Mouse (Mus musculus): Measurements from ENCODE around the gene Gm11111. TPM values are rescaled to one million over a fixed set of nuclear protein-coding genes. Genes with fewer than 3 reads are reported as not detected.

Gene Gm11111
- not detected in 2 replicates for polyA plus RNA-seq (2014; fragmentation: Nextera tagmentation; extraction: Ambion mirVana)

DNA sequence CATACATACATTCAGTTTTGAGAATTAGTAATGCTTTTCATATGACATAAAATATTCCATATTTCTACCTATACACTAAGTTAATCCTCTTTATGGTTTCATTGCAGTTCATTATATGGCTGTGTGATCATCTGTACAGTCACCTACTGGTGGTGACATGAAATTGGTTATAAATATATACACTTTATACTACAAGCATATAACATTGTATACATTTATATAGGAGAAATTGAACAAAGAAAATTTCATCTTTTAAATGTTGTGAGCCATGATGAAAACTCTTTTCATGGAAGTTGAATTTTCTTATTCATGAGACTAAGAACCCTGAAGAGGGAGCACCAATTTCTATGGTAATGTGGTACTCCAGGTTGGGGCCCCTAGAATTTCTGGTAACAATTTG, at the start of gene Gm11111:
Gm11111 (plus strand) TSS at position 301 of the 400 bp plus-strand sequence.
- H3K4me1 ChIP-seq (ENCODE audit: control insufficient read depth, insufficient read depth, low read length), result no peaks in the 10 kb centered on the region; the same call in 1 of the 2 replicates

DNA sequence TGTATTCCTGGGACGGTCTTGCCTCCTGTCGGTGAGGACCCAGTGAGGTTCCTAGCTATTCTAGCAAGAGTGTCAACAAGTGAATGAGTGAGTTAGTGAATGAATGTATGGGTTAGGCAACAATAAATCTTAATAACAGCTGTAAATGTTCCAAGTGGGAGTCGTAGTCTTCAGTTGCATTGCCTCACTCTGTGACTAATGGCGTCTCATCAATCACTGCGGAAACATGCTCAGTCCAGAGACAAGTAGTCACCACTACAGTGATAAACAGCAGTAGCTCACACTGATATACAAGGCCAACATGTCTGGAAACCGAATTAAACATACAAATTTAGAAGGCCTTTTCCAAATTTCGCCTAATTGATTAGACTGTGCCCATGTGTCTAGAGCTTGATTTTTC, 36.3 kb upstream of the Gm11111 start:
- Histone ChIP-seq H3K4me1 (ENCODE audit: control insufficient read depth, insufficient read depth, low read length) (no peaks in the 10 kb centered on the region), H3K36me3 (ENCODE audit: control insufficient read depth, insufficient read depth, low read length) (no peaks in the 10 kb centered on the region), H3K4me2 (ENCODE audit: low read length) (no peak overlapping the region), H3K9me3 (replicated peaks; ENCODE audit: control insufficient read depth, low read length) (no peaks in the 10 kb centered on the region), H3K27me3 (replicated peaks; ENCODE audit: control insufficient read depth, insufficient read depth, low read length) (no peaks in the 10 kb centered on the region), H3K4me3 (ENCODE audit: low read depth, low read length) (no peak overlapping the region), H3K9ac (ENCODE audit: low read length) (no peak overlapping the region), H3K27ac (ENCODE audit: low read depth, low read length) (no peak overlapping the region)
- ATAC-seq, result no peak
- WGBS, result 92% methylated on average over 7 of the region's 7 CpGs
- no peak for DNase-seq (ENCODE audit: low spot score)

More for the DNA sequence above, at the start of gene Gm11111:
- no peak within 1 kb of the TSS for H3K9ac ChIP-seq (ENCODE audit: low read length)
- no peaks in the 10 kb centered on the region for H3K9me3 ChIP-seq (replicated peaks; ENCODE audit: control insufficient read depth, low read length)
- no peaks in the 10 kb centered on the region for H3K36me3 ChIP-seq (ENCODE audit: control insufficient read depth, insufficient read depth, low read length)
- DNase-seq (ENCODE audit: low spot score), result no peak
- ATAC-seq, result no peak
- no peak within 1 kb of the TSS for H3K4me3 ChIP-seq (ENCODE audit: low read depth, low read length)
- H3K27ac ChIP-seq (ENCODE audit: low read depth, low read length), result no peak within 1 kb of the TSS
- no peaks in the 10 kb centered on the region for H3K27me3 ChIP-seq (replicated peaks; ENCODE audit: control insufficient read depth, insufficient read depth, low read length)
- H3K4me2 ChIP-seq (ENCODE audit: low read length), result no peak within 1 kb of the TSS

DNA sequence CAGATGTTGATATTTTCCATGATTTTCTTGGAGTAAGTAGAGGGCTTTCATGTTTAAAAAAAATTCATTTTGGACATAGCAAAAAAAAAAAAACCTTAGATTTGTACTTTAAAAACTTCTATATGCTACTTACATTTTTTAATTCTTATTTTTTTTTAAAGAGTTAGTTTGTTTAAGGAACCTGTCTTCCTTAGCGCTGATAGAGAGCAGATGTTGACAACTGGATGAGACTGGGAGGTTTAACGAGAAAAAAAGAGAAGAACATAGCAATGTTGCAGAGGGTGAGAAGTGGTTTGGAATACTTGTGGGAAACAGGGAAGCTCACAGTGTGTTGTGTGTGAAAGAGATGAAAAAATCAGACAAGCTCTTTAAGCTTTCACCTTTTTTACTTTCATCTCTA, 32.4 kb upstream of the Gm11111 start:
- H3K36me3 ChIP-seq (ENCODE audit: control insufficient read depth, insufficient read depth, low read length), result no peaks in the 10 kb centered on the region
- H3K27ac ChIP-seq (ENCODE audit: low read depth, low read length), result no peak overlapping the region
- 87% methylated on average over 2 of the region's 2 CpGs for WGBS
- H3K4me3 ChIP-seq (ENCODE audit: low read depth, low read length), result no peak overlapping the region
- no peaks in the 10 kb centered on the region for H3K27me3 ChIP-seq (replicated peaks; ENCODE audit: control insufficient read depth, insufficient read depth, low read length)
- H3K4me2 ChIP-seq (ENCODE audit: low read length), result no peak overlapping the region
- no peaks in the 10 kb centered on the region for H3K9me3 ChIP-seq (replicated peaks; ENCODE audit: control insufficient read depth, low read length)
- H3K9ac ChIP-seq (ENCODE audit: low read length), result no peak overlapping the region
- ATAC-seq (no peak), DNase-seq (ENCODE audit: low spot score) (no peak)
- no peaks in the 10 kb centered on the region for H3K4me1 ChIP-seq (ENCODE audit: control insufficient read depth, insufficient read depth, low read length)

- H3K4me1 ChIP-seq (ENCODE audit: control insufficient read depth, insufficient read depth, low read length), result no peaks in the 10 kb centered on the region
- no peak overlapping the region for H3K9ac ChIP-seq (ENCODE audit: low read length)
- no peak overlapping the region for H3K4me2 ChIP-seq (ENCODE audit: low read length)
- no peak overlapping the region for H3K4me3 ChIP-seq (ENCODE audit: low read depth, low read length)
- no peaks in the 10 kb centered on the region for H3K9me3 ChIP-seq (replicated peaks; ENCODE audit: control insufficient read depth, low read length)
- no peak for DNase-seq (ENCODE audit: low spot score)
- H3K27ac ChIP-seq (ENCODE audit: low read depth, low read length), result no peak overlapping the region
- no peaks in the 10 kb centered on the region for H3K27me3 ChIP-seq (replicated peaks; ENCODE audit: control insufficient read depth, insufficient read depth, low read length)
- no peaks in the 10 kb centered on the region for H3K36me3 ChIP-seq (ENCODE audit: control insufficient read depth, insufficient read depth, low read length)
- 91% methylated on average over 7 of the region's 7 CpGs for WGBS
- ATAC-seq, result no peak
Observed at GRCm38 (mm10) chr5:98522270-98522977, 30.1 kb upstream of the Gm11111 start.

- Histone ChIP-seq H3K4me1 (ENCODE audit: control insufficient read depth, insufficient read depth, low read length) (no peaks in the 10 kb centered on the region), H3K27me3 (replicated peaks; ENCODE audit: control insufficient read depth, insufficient read depth, low read length) (no peaks in the 10 kb centered on the region), H3K27ac (ENCODE audit: low read depth, low read length) (no peak overlapping the region), H3K9ac (ENCODE audit: low read length) (no peak overlapping the region), H3K4me3 (ENCODE audit: low read depth, low read length) (no peak overlapping the region), H3K36me3 (ENCODE audit: control insufficient read depth, insufficient read depth, low read length) (no peaks in the 10 kb centered on the region), H3K9me3 (replicated peaks; ENCODE audit: control insufficient read depth, low read length) (no peaks in the 10 kb centered on the region), H3K4me2 (ENCODE audit: low read length) (no peak overlapping the region)
- no peak for DNase-seq (ENCODE audit: low spot score)
- 81% methylated on average over 7 of the region's 7 CpGs for WGBS
- ATAC-seq, result no peak
Observed at GRCm38 (mm10) chr5:98523050-98523449, 29.4 kb upstream of the Gm11111 start.

GRCm38 (mm10) chr5:98523783-98524182, 28.7 kb upstream of the Gm11111 start:
- no peak overlapping the region for H3K9ac ChIP-seq (ENCODE audit: low read length)
- DNase-seq (ENCODE audit: low spot score) (no peak), ATAC-seq (no peak)
- no peaks in the 10 kb centered on the region for H3K27me3 ChIP-seq (replicated peaks; ENCODE audit: control insufficient read depth, insufficient read depth, low read length)
- no peak overlapping the region for H3K4me3 ChIP-seq (ENCODE audit: low read depth, low read length)
- no peak overlapping the region for H3K27ac ChIP-seq (ENCODE audit: low read depth, low read length)
- H3K9me3 ChIP-seq (replicated peaks; ENCODE audit: control insufficient read depth, low read length), result no peaks in the 10 kb centered on the region
- no peaks in the 10 kb centered on the region for H3K36me3 ChIP-seq (ENCODE audit: control insufficient read depth, insufficient read depth, low read length)
- 81% methylated on average over 1 of the region's 1 CpGs for WGBS
- H3K4me1 ChIP-seq (ENCODE audit: control insufficient read depth, insufficient read depth, low read length), result no peaks in the 10 kb centered on the region
- no peak overlapping the region for H3K4me2 ChIP-seq (ENCODE audit: low read length)

GRCm38 (mm10) chr5:98541333-98541732, 11.2 kb upstream of the Gm11111 start:
- no peaks in the 10 kb centered on the region for H3K36me3 ChIP-seq (ENCODE audit: control insufficient read depth, insufficient read depth, low read length)
- no peak for DNase-seq (ENCODE audit: low spot score)
- H3K4me3 ChIP-seq (ENCODE audit: low read depth, low read length), result no peak overlapping the region
- 88% methylated on average over 1 of the region's 1 CpGs for WGBS
- no peaks in the 10 kb centered on the region for H3K9me3 ChIP-seq (replicated peaks; ENCODE audit: control insufficient read depth, low read length)
- H3K9ac ChIP-seq (ENCODE audit: low read length), result no peak overlapping the region
- no peaks in the 10 kb centered on the region for H3K4me1 ChIP-seq (ENCODE audit: control insufficient read depth, insufficient read depth, low read length)
- H3K4me2 ChIP-seq (ENCODE audit: low read length), result no peak overlapping the region
- no peaks in the 10 kb centered on the region for H3K27me3 ChIP-seq (replicated peaks; ENCODE audit: control insufficient read depth, insufficient read depth, low read length)
- H3K27ac ChIP-seq (ENCODE audit: low read depth, low read length), result no peak overlapping the region
- ATAC-seq, result no peak

- Histone ChIP-seq H3K36me3 (ENCODE audit: control insufficient read depth, insufficient read depth, low read length) (no peaks in the 10 kb centered on the region), H3K4me3 (ENCODE audit: low read depth, low read length) (no peak overlapping the region), H3K27me3 (replicated peaks; ENCODE audit: control insufficient read depth, insufficient read depth, low read length) (no peaks in the 10 kb centered on the region), H3K4me2 (ENCODE audit: low read length) (no peak overlapping the region), H3K27ac (ENCODE audit: low read depth, low read length) (no peak overlapping the region), H3K9me3 (replicated peaks; ENCODE audit: control insufficient read depth, low read length) (no peaks in the 10 kb centered on the region), H3K4me1 (ENCODE audit: control insufficient read depth, insufficient read depth, low read length) (no peaks in the 10 kb centered on the region; the same call in 1 of the 2 replicates), H3K9ac (ENCODE audit: low read length) (no peak overlapping the region)
- 63% methylated on average over 5 of the region's 5 CpGs for WGBS
- DNase-seq (ENCODE audit: low spot score) (no peak), ATAC-seq (no peak)
Observed at GRCm38 (mm10) chr5:98550285-98550684, 2.2 kb upstream of the Gm11111 start.

- no peaks in the 10 kb centered on the region for H3K9me3 ChIP-seq (replicated peaks; ENCODE audit: control insufficient read depth, low read length)
- no peak for DNase-seq (ENCODE audit: low spot score)
- H3K27me3 ChIP-seq (replicated peaks; ENCODE audit: control insufficient read depth, insufficient read depth, low read length), result no peaks in the 10 kb centered on the region
- H3K9ac ChIP-seq (ENCODE audit: low read length), result no peak overlapping the region
- H3K4me1 ChIP-seq (ENCODE audit: control insufficient read depth, insufficient read depth, low read length), result no peaks in the 10 kb centered on the region; the same call in 1 of the 2 replicates
- 84% methylated on average over 1 of the region's 1 CpGs for WGBS
- H3K27ac ChIP-seq (ENCODE audit: low read depth, low read length), result no peak overlapping the region
- H3K4me3 ChIP-seq (ENCODE audit: low read depth, low read length), result no peak overlapping the region
- ATAC-seq, result no peak
- no peak overlapping the region for H3K4me2 ChIP-seq (ENCODE audit: low read length)
- no peaks in the 10 kb centered on the region for H3K36me3 ChIP-seq (ENCODE audit: control insufficient read depth, insufficient read depth, low read length)
Observed at GRCm38 (mm10) chr5:98550873-98551272, 1.6 kb upstream of the Gm11111 start.

All from forebrain, embryonic 14.5 days (tissue).